Mouse (Mus musculus): Measurements from ENCODE around the gene Gm19935.

The Gm19935 gene

DNA sequence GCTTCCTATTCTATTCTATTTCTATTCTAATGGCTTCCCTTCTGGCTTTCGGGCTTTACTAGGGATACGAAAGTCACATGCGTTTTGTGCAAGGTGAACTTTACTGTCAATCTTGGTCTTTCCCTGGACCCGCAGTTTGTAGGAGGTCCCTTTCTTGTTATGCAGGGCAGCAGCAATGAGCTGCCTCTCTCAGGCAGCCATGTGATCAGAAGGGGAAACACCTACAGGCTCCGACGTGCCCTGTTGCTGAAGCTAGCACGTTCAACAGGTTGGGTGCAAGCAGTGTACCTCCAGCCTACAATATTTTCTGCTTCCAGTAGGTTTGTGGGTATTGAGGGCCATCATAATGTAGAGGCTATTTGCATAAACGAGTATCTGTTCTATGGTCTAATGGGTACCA, 13.8 kb upstream of the Gm19935 start:
- no peak for DNase-seq (ENCODE audit: extremely low read depth, low read depth, low spot score)

DNA sequence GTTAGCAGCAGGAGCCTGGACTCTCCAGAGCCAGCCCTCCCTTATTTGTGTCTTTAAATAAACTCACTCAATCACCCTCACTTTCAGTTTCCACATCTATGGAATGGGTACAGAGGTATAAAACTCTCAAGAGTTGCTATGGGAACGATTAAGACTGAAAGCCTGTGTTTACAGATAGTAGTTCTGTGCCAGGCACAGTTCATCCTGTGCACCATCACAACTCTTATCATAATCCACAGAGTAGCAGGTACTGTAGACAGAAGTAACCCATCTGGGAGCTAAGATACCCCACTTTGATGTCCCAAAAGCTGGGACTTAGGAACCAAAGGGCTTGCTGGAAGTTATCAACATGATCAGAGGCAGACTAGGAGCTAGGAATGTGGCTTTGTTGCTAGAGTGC, 12.6 kb upstream of the Gm19935 start:
- no peak for DNase-seq (ENCODE audit: extremely low read depth, low read depth, low spot score)

- DNase-seq (ENCODE audit: extremely low read depth, low read depth, low spot score) = no peak
Observed at GRCm38 (mm10) chr8:90828987-90829740, 12.0 kb upstream of the Gm19935 start.

- DNase-seq (ENCODE audit: extremely low read depth, low read depth, low spot score) = no peak
Observed at GRCm38 (mm10) chr8:90828181-90828986, 11.2 kb upstream of the Gm19935 start, which contains the start of gene Chd9. TSS of gene Chd9 (plus strand) at chr8:90828352.

- no peak for DNase-seq (ENCODE audit: extremely low read depth, low read depth, low spot score)
Observed at GRCm38 (mm10) chr8:90825459-90825871, 8.3 kb upstream of the Gm19935 start.

DNA sequence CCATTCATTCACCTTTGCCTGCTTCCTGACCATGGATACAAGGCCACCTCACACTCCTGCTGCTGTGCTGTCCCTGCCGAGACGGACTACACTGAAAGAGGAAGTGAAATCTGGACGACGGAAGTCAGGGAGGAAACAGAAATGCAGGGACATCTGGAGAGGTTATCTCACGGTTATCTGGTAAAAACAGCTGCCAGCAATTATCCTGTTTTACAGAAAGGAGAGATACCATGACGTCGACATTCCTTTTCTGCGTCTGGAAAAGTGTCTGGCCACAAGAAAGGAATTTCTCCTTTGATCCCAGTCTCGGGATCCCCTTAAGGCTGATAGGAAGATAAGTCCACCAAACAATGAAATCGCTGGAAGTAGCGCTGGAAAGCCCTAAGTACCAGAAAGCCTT, 5.2 kb upstream of the Gm19935 start:
- DNase-seq (ENCODE audit: extremely low read depth, low read depth, low spot score) = no peak

- no peak for DNase-seq (ENCODE audit: extremely low read depth, low read depth, low spot score)
Observed at GRCm38 (mm10) chr8:90820321-90820696, 3.1 kb upstream of the Gm19935 start.

GRCm38 (mm10) chr8:90819561-90820320, 2.5 kb upstream of the Gm19935 start:
- DNase-seq (ENCODE audit: extremely low read depth, low read depth, low spot score) = no peak

GRCm38 (mm10) chr8:90816061-90816882, 921 bp downstream of the Gm19935 start:
- DNase-seq (ENCODE audit: extremely low read depth, low read depth, low spot score) = no peak

GRCm38 (mm10) chr8:90813602-90814320, 3.4 kb downstream of the Gm19935 start:
- DNase-seq (ENCODE audit: extremely low read depth, low read depth, low spot score) = no peak

GRCm38 (mm10) chr8:90799473-90799872, 17.7 kb downstream of the Gm19935 start:
- DNase-seq (ENCODE audit: extremely low read depth, low read depth, low spot score) = no peak

GRCm38 (mm10) chr8:90794990-90795861, 22.0 kb downstream of the Gm19935 start:
- no peak for DNase-seq (ENCODE audit: extremely low read depth, low read depth, low spot score)

DNA sequence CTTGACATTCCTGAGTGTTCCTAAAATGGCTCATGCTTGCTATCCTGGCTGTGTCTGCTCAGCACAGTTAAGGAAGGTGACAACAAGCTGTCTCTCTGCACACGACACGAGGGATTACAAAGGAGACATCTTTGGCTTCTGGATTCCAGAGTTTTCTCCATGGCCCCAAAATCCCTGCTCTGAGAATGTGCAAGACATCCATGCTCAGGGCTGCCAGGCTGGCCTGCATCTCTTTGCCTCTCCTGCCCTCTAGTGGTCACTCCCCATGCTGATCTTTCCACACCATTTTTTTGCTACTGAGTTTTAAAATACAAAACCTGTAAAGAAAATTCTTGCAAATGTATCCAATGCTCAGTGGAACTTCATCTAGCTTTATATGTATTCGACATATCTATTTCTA, 23.5 kb downstream of the Gm19935 start:
- DNase-seq (ENCODE audit: extremely low read depth, low read depth, low spot score) = no peak

DNA sequence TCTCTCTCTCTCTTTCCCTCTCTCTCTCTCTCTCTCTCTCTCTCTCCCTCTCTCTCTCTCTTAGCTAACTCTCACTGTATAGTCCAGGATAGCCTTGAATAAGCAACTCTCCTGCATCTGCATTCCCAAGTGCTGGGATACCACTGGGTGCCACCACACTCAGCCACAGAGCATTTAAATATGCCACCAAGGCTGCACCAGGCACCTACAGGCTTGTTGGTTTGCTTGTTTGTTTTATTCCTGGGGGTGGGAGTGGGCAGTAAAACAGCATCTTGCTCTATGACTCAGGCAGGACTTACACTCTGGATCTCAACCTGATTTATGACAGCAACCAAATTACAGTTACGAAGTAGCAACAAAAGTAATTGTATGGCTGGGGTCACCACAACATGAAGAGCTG, 25.6 kb downstream of the Gm19935 start:
- no peak for DNase-seq (ENCODE audit: extremely low read depth, low read depth, low spot score)

DNA sequence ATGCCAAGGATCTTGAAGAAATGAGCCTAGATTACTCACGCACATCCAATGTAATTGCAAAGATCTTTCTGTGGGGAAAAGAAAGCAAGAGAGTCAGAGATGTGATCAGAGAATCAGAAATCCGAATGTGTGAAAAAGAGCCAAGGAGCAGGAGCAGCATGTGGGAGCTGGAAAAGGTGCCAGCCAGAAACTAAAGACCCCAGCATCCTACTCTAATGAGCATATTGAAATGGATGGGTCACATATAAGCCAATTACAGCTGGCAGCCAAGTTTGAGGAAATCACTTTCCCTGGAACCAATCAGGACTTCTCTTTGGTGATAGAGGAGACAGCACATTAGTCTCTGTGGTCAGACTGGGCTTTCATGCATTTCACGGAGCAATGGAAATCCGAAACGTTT, 47.4 kb downstream of the Gm19935 start:
- DNase-seq (ENCODE audit: extremely low read depth, low read depth, low spot score) = no peak

Measured in fat pad, adult 2 months (tissue).